Mouse (Mus musculus): Measurements from ENCODE around the gene Igsf3. TPM values are rescaled to one million over a fixed set of nuclear protein-coding genes. Genes with fewer than 3 reads are reported as not detected.

Gene Igsf3
- total RNA-seq, 1 experiment, result 22.9 TPM

DNA sequence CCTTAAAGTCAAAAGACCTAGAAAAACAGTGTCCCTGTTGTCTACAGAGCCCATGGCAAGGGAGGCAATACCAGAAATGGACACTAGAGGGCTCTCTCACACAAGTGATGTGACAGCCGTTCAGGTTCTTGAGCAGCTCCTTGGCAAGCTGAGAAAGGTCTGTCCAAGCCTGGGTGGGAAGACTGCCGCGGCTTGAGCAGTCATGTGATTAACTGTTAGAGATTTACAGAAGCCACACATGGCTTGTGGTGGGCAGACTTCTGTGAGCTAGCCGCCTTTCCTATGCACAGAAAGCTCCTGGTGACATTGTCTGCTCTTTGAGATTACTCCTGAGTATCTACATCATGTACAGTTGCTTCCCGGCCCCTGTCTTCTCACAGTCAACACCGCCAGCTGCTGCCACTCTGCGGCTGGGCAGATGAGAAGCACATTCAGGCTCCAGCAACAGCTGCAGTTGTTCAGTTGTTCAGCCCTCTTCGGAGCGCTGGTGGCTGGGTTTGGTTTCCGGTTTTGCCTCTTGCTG is 117.1 kb downstream of the Igsf3 start:
- in situ Hi-C loops (cut with MboI; ENCODE audit: low sequenced_read_pairs in 2 of 2, unreplicated experiment in 2 of 2), result loop anchor here in 1 of 2 experiments (5.0 kb wide), 1 partner anchor 318 kb away; no protein-coding TSS in a partner anchor
- peak; percentile 93 for DNase-seq (ENCODE audit: low read depth, low spot score)
- TF ChIP-seq MAFK (IDR thresholded peaks at IDR 0.05; ENCODE audit: insufficient read depth, low read depth, low read length) (no peak), ZNF384 (IDR thresholded peaks at IDR 0.05; ENCODE audit: low read depth, low read length) (no peak), HCFC1 (IDR thresholded peaks at IDR 0.05; ENCODE audit: borderline replicate concordance, insufficient read depth, low read length) (no peak; the same call in 1 of the 2 replicates), CHD2 (IDR thresholded peaks at IDR 0.05; ENCODE audit: low read depth, low read length) (no peak), ZC3H11A (IDR thresholded peaks at IDR 0.05; ENCODE audit: borderline replicate concordance, low read depth, low read length) (peak; percentile 96)
- H3K27ac ChIP-seq (ENCODE audit: insufficient read depth, low read depth, low read length, poor library complexity, severe bottlenecking), result no peak overlapping the region
- no peaks in the 10 kb centered on the region for H3K9me3 ChIP-seq (ENCODE audit: control insufficient read depth, insufficient read depth, low read depth, low read length)
- peaks cover 0 to 3% of the 10 kb centered on the region in 2 experiments; a peak in 1 of 4 replicates for H3K4me1 ChIP-seq (ENCODE audit: control insufficient read depth in 2 of 2, insufficient read depth in 2 of 2, low read length in 2 of 2, poor library complexity in 1 of 2)
- 0 out of 4 replicates have a peak overlapping the region, but pooled peaks of 1 of the 2 experiments have one; percentile 13 for H3K4me3 ChIP-seq (ENCODE audit: insufficient read depth in 1 of 2, low read depth in 1 of 2, low read length in 2 of 2, poor library complexity in 1 of 2, severe bottlenecking in 1 of 2)
- no peaks in the 10 kb centered on the region for H3K36me3 ChIP-seq (ENCODE audit: control insufficient read depth, insufficient read depth, low read length, poor library complexity, severe bottlenecking)
- no peak overlapping the region; the same call in 1 of the 2 replicates for H3K9ac ChIP-seq (ENCODE audit: insufficient read depth, low read depth, low read length, poor library complexity, severe bottlenecking)

DNA sequence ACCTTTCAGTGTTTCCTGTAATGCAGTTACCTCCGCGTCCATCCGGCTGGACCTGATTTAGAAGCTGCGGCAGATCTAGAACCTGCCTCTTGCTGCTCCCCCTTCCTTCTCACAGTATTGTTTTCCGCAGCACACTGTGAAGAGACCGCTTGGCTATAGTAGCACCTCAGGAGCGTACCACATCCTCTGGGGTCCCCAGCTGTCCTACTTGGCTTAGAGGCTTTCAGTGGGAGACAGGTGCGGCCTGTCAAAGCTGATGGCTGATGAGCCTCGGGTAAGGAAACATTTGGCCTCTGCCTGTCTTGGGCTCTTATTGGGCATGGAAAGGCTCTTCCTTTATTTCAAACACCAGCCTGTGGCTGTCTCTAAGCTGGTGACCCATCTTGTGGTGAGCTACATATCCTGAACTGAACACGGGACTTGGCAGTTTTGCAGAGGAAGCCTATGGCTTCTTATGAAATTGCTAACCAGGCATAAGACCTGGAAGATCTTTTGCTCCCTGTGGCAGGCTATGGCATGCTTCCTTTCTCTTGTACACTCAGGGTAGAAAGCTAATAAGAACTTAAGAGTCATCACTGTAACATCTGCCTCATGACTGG is 120.6 kb downstream of the Igsf3 start:
- no peak for TF ChIP-seq ZNF384 (IDR thresholded peaks at IDR 0.05; ENCODE audit: low read depth, low read length)
- TF ChIP-seq MAFK (IDR thresholded peaks at IDR 0.05; ENCODE audit: insufficient read depth, low read depth, low read length), result no peak
- Histone ChIP-seq H3K4me1 (ENCODE audit: control insufficient read depth in 2 of 2, insufficient read depth in 2 of 2, low read length in 2 of 2, poor library complexity in 1 of 2) (peaks cover 0 to 3% of the 10 kb centered on the region in 2 experiments; a peak in 1 of 4 replicates), H3K36me3 (ENCODE audit: control insufficient read depth, insufficient read depth, low read length, poor library complexity, severe bottlenecking) (no peaks in the 10 kb centered on the region), H3K27ac (ENCODE audit: insufficient read depth, low read depth, low read length, poor library complexity, severe bottlenecking) (no peak overlapping the region), H3K9ac (ENCODE audit: insufficient read depth, low read depth, low read length, poor library complexity, severe bottlenecking) (no peak overlapping the region), H3K9me3 (ENCODE audit: control insufficient read depth, insufficient read depth, low read depth, low read length) (no peaks in the 10 kb centered on the region), H3K4me3 (ENCODE audit: insufficient read depth in 1 of 2, low read depth in 1 of 2, low read length in 2 of 2, poor library complexity in 1 of 2, severe bottlenecking in 1 of 2) (no peak overlapping the region)
- no peak for DNase-seq (ENCODE audit: low read depth, low spot score)
- in situ Hi-C loops (cut with MboI; ENCODE audit: low sequenced_read_pairs in 2 of 2, unreplicated experiment in 2 of 2), result no loop called here

DNA sequence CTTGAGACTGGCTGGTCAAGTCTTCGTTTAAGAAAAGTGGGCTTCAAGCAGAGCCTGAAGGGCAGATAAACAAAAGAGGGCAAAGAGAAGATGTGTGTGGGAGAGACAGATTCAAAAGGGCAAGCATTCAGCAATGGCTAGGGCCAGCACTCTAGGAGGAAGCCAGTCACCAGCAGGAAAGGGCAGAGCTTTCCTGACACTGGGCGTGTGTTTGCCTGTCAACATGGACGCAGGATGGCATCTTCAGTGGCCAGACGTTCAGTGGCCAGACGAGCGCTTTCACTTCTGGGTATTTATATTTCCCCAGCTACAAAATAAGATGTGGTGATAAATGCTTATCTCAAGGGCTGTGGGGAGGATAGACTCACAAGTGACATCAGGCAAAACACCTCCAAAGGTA is 123.0 kb downstream of the Igsf3 start:
- no peaks in the 10 kb centered on the region for H3K9me3 ChIP-seq (ENCODE audit: control insufficient read depth, insufficient read depth, low read depth, low read length)
- no peak for DNase-seq (ENCODE audit: low read depth, low spot score)
- no peak overlapping the region for H3K9ac ChIP-seq (ENCODE audit: insufficient read depth, low read depth, low read length, poor library complexity, severe bottlenecking)
- no peak for TF ChIP-seq CHD2 (IDR thresholded peaks at IDR 0.05; ENCODE audit: low read depth, low read length)
- no peak for TF ChIP-seq ZNF384 (IDR thresholded peaks at IDR 0.05; ENCODE audit: low read depth, low read length)
- TF ChIP-seq ZC3H11A (IDR thresholded peaks at IDR 0.05; ENCODE audit: borderline replicate concordance, low read depth, low read length), result no peak
- no peak for TF ChIP-seq HCFC1 (IDR thresholded peaks at IDR 0.05; ENCODE audit: borderline replicate concordance, insufficient read depth, low read length)
- no peak for TF ChIP-seq MAFK (IDR thresholded peaks at IDR 0.05; ENCODE audit: insufficient read depth, low read depth, low read length)
- H3K4me3 ChIP-seq (ENCODE audit: insufficient read depth in 1 of 2, low read depth in 1 of 2, low read length in 2 of 2, poor library complexity in 1 of 2, severe bottlenecking in 1 of 2), result no peak overlapping the region
- H3K36me3 ChIP-seq (ENCODE audit: control insufficient read depth, insufficient read depth, low read length, poor library complexity, severe bottlenecking), result no peaks in the 10 kb centered on the region
- no peak overlapping the region for H3K27ac ChIP-seq (ENCODE audit: insufficient read depth, low read depth, low read length, poor library complexity, severe bottlenecking)
- no peaks in the 10 kb centered on the region for H3K4me1 ChIP-seq (ENCODE audit: control insufficient read depth in 2 of 2, insufficient read depth in 2 of 2, low read length in 2 of 2, poor library complexity in 1 of 2)
- in situ Hi-C loops (cut with MboI; ENCODE audit: low sequenced_read_pairs in 2 of 2, unreplicated experiment in 2 of 2), result no loop called here

DNA sequence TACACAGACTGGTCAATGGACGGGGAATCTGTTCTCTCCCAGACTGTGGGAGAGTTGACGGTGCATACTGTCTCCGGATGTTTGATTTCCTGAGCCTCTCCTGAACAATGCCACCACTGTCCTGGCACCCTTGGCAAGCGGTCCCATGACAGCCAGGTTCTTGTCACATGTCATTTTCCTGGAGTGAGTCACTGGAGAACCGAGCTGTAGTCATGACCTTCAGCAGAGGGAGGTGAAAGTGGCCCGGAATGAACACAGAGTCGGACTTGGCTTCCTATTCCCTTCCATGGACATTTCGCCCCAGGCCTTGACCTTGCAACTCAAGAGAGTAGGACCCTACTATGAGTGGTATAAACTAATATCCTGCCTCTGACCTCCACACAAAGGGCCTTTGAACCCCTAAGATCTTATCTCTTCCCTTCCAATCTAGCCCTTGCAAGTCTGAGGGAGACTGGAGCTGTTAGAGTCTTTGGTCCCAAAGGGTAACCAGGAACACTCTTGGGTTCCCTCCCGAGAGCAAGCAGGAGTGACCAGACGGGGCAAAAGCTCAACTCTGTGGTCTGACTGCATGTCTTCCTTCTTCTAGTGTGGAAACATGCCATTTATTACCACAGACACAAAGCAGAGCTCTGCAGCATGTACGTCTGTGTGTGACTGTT is 123.6 kb downstream of the Igsf3 start:
- DNase-seq (ENCODE audit: low read depth, low spot score), result no peak
- Histone ChIP-seq H3K36me3 (ENCODE audit: control insufficient read depth, insufficient read depth, low read length, poor library complexity, severe bottlenecking) (no peaks in the 10 kb centered on the region), H3K27ac (ENCODE audit: insufficient read depth, low read depth, low read length, poor library complexity, severe bottlenecking) (no peak overlapping the region), H3K4me1 (ENCODE audit: control insufficient read depth in 2 of 2, insufficient read depth in 2 of 2, low read length in 2 of 2, poor library complexity in 1 of 2) (no peaks in the 10 kb centered on the region), H3K9ac (ENCODE audit: insufficient read depth, low read depth, low read length, poor library complexity, severe bottlenecking) (no peak overlapping the region), H3K9me3 (ENCODE audit: control insufficient read depth, insufficient read depth, low read depth, low read length) (no peaks in the 10 kb centered on the region), H3K4me3 (ENCODE audit: insufficient read depth in 1 of 2, low read depth in 1 of 2, low read length in 2 of 2, poor library complexity in 1 of 2, severe bottlenecking in 1 of 2) (no peak overlapping the region)
- in situ Hi-C loops (cut with MboI; ENCODE audit: low sequenced_read_pairs in 2 of 2, unreplicated experiment in 2 of 2), result no loop called here
- TF ChIP-seq MAFK (IDR thresholded peaks at IDR 0.05; ENCODE audit: insufficient read depth, low read depth, low read length), result no peak
- no peak for TF ChIP-seq ZC3H11A (IDR thresholded peaks at IDR 0.05; ENCODE audit: borderline replicate concordance, low read depth, low read length)
- no peak for TF ChIP-seq CHD2 (IDR thresholded peaks at IDR 0.05; ENCODE audit: low read depth, low read length)
- no peak for TF ChIP-seq HCFC1 (IDR thresholded peaks at IDR 0.05; ENCODE audit: borderline replicate concordance, insufficient read depth, low read length)
- no peak for TF ChIP-seq ZNF384 (IDR thresholded peaks at IDR 0.05; ENCODE audit: low read depth, low read length)

Data from ES-E14 (cell line).